Mouse (Mus musculus) lung, postnatal 25 days (tissue): ENCODE measurements around the gene Morn1.

Source experiments
- DNase-seq: peaks from one replicate; pipeline ENCODE4 v3.0.0; 2022; ENCODE audit warnings: low spot score

The Morn1 gene

DNA sequence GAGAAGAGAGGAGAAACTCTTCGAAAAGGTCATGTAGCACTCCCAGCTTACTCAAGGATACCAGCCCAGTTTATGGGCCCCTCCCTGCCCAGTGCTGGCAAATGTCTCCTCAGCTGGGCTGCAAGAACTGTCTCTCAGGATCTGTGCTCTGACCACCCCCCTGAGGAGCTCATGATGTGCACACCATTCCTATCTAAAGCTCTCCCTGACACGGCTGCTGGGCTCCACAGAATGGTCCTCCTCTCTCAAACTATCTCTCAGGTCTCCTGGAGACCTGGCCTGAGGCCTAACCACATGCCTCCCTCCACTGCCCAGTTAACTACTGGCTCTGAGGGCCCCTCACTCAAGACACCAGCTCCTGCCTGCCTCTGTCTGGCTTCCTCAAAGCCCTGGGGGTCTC lies 53.8 kb downstream of the Morn1 start:
- DNase-seq = no peak

DNA sequence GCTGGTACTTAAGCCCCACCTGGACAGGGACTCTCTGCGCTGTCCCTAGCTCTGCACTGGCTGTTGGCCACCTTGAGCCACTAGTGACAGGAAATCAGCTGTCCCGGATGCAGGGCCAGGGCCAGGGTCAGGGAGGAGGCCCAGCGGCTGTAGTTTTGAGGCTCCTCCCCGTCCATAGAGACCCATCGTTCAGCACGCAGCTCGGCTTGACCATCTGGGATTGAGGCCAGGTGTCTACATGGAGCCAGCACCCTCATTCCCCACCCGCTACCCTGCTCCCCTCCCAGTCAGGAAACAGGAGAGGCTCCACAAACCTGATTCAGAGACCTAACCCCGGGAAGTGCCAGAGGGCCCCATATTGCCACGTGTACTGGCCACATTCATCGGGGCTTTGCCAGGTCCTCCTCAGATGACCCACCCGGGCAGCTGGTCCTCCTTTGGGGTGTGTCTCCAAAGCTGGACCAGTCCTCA lies 54.5 kb downstream of the Morn1 start:
- DNase-seq = peak; percentile 70

DNA sequence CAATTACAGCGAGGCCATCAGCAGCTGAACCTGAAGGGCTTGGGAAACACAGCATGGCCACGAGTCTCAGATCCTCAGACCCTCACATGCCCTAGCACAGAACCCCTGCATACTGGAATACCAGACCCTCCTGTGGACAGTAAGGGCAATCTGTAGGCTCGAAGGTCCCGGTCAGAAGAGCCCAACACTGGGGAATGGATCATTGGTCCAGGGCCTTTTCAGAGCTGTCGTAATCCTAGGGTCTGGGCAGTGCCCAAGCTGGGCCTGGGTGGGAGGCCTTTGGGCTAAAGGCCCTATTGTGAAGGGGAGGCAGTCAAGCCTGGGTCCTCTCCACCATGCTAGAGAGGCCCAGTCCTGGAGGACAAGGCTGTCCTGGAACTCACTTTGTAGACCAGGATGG lies 56.5 kb downstream of the Morn1 start:
- no peak for DNase-seq

DNA sequence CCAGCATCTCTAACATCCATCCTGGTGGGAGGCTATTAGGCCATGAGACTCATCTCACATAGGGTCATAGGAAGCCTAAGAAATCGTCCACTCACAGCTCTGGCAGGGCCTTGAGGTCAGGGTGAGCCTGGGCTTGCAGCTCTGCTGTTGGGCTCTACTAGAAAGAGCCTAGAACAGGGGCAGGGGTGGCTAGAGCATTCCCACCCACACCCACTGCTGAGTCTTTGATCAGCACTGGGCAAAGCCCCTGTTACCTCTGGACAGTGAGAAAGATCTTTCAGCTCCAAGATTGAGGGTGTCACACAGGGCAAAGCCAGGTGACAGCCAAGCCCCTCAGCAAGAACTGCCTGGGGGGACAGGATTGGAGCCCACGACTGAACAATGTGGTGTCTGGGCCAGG lies 57.0 kb downstream of the Morn1 start:
- no peak for DNase-seq

DNA sequence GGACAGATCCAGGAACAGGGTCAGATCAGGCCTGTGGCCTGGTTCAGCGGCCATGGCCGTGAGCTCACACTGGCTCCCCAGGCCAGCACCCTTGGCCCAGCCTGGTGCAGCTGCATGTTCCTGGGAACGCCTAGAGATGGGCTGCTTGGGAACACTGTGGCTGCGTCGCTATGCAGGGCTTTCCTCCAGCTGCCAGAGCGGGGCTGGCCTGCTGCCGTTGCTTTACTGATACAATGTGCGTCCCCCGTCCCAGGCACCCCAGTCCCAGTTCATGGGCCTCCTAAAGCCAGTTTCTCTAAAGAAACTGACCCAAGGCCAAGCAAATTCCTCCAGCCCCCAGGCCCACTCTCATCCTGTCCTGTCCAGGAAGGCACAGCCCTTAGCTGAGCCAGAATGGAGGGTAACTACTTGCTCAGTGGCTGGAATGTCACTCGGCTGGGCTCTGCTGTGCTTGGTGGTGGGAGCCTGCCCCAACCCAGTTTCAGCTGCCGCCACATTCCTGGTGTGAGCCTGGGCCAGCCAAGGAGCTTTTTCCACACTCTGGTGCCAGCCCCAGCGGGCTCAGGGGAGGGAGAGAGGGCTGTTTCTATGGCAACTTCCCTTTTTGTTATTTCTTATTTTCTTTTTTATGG lies 57.6 kb downstream of the Morn1 start:
- peak; percentile 71 for DNase-seq

DNA sequence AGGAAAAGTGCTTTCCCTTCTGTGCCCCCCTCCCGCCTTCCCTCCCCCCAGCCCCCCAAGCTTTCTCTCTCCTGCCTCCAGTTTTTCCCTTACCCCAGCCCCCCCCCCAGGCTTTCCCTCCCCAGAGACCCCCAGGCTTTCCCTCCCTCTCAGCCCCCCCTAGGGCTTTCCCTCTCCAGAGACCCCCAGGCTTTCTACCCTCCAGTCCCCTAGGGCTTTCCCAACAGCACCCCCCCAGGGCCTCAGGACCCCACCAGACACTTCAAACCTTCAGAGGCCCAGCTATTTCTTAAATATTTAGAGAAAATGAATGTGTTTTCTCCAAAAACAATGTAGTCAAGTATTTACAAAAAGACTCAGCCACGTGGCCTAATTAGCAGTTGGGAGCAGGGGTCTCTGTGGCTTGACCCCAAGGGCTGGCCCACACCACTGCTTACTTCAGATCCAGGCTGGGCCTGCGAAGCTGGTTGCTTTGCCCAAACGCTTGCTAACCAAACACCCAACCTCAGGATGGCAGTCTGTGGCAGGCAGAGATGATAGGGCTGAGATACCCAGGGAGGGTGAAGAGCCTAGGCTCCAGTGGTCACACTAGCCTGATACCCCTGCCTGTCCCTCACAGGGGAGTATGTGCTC lies 58.3 kb downstream of the Morn1 start:
- DNase-seq = no peak

DNA sequence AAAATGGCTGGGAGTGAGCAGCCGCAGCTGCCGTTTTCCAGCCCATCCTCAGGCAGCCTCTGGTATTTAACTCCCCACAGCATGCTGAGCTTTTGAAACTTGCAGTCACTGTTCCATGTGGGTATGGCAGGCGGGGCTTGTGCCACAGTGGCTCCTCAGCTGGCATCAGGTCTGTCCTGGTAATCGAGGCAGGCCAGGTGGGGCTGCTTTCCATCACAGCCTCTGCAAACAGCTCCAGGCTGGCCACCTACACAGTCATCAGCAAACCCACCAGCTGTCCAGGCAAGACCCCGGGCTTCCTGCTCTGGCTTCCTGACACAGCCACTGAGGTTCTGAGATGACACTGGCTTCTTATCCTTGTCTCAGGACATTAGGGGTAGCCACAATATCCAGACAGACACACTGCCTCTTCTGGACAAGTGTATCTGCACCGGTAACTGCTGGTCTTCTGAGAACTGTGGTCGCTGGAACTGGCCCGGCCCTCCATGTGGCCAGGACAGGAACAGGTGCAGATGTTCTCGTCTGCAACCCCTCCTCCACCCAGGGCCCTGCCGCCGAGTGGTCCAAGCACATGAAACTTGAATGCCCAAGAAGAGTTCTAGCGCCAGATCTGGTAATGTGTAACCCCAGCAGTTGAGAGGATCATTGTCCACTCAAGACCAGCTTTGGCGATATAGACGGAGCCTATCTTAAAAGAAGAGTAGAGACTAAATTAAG lies 59.9 kb downstream of the Morn1 start:
- DNase-seq = no peak

DNA sequence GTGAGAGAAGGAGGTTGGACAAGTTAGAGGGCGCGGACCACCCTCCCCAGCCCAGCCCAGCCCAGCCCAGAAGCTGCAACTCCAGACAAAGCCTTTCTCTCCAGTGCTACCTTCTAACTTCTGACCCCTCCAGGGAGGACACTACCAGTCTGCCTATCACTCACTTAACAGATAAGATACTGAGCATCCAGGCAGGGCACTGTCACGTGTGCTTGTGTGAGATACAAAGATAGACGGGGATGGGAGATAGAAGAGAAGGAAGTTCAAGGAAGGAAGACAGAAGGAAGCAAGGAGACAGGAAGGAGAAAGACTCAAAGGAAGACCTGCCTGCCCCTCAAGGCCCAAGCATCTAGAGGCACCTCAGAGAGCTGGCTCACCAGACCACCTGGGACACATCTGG lies 62.1 kb downstream of the Morn1 start:
- DNase-seq = no peak

DNA sequence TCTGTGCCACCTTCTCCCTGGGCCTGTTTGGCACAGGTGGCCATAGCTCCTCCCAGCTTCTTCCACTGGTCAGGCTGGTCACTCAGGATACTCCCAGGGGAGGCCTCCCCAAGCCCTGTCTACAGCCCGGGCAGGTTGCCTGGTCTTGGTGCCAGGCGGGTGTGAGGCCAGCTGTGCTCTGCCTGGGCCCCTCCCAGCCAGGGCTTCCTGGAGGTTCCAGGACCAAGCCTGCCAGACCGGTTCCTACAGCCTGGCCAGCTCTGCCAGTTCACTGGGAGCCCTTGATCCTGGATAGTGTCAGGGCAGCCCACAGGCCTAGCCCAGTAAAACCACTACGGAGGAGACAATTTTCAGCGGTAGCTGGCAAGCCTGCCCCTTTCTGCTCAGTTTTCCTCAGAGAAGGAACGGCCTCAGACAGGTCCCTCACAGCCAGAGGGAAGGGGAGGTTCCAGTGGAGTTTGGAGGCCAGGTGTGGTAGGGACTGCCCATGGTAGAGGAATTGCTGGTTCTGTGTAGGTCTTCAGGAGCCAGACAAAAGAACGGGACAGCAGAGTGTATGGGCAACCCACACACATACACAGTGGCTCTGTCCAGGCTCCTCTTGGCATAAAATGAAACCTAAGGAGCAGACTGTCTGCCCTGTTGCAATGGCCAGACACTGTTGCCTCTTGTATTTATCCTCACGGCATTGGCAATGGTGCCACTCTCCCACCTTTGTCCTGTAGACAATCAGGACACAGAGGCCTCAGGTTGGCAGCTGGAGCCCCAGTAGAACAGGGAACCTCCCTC lies 62.7 kb downstream of the Morn1 start:
- DNase-seq = peak; percentile 91

DNA sequence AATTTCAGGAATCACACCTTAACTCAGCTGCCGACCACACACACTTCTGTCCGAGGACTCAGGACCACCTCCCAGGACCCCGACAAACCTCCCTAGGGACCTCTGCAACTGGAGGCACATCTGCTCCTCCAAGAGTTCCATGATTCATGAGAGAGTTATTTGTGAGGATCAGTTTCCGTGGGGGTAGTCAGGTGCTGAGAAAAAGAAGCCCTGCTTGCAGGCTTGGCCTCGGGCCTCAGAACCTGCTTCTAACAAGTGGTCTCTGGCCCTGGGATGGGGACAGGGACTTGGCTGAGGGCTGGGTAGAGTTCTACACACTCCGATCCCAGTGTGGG lies 63.5 kb downstream of the Morn1 start:
- DNase-seq = no peak

DNA sequence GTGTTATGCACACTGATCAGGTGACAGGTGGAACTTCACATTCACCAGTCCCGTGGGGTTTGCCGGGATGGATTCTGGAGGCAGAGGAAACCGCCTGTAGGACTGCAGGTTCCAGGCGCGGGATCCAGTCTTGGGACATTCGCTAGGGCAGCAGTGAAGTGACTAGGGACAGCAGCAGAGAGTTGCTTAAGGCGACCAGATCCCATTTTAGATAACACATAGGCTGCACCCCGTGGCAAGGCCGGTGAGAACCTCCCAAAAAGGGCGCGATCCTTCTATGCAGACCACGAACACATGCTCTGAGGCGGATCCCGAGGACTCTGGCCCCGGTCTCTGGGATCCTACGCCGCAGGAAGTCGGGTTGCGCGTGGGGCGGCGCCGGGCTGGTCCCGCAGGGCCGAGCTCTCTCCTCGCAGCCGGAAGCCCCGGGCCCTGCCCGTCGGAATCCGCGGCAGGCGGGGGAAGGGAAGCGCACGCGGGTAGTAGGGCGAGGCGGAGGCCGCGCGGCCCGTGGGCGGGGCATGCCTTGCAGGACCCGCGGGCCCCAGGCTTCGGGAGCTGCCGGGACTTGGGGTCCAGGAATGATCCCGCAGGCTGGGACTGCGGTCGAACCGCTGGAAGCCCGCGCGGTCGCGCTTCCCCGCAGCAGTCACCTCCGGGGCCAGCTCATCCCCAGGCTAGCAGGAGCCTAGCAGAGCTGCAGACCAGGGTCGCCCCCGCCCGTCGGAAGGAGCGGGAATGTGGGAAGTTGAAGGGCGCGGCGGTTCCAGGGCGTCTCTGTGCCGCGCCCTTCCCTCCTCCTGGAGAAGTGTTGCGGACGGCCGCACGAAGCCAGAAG lies 64.1 kb downstream of the Morn1 start:
- DNase-seq = peak; percentile 93

DNA sequence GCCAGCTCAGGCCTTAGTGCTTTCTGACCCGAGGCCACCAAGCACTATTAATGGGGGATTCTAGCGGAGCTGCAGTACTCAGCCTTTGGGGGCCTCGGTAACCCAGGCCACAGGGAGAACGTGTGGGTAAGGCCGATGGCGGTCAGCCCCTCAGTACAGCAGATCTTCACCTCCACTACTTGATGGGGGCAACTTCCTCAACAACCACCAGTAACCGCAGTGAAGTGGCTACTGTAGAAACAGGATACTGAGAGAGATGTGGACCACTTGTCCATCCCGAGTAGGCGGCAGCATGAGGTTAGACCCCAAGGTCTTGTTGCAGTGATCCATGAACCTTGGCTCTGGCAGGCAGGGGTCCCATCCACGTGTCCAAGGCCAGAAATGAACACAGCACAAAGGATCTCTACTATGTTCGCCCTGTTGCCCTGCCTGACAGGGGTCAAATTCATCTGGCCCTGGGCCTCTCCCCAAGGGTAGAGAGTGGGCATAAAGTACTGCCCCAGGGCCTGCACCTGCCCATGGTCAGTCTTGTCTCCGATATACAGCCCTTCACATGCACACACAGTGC lies 64.9 kb downstream of the Morn1 start:
- DNase-seq = no peak

DNA sequence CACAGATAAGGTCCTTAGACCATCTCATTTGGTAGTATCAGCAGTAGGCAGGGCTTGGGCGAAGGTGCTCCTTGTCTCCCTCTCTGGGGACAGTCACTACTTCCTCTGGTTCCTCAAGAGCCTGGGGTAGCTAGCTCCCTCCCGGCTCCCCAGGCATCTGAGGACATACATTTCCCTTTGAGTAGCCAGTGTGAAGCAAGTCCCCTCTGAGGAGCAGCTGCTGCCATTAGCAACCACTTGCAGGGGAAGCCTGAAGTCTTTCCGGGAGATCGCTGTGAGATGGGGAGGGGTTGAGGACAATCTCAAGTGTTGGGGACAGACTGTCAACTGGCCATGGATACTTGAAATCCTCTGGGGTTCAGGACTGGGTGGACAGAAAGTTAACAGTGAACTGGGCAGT lies 65.5 kb downstream of the Morn1 start:
- DNase-seq = no peak

DNA sequence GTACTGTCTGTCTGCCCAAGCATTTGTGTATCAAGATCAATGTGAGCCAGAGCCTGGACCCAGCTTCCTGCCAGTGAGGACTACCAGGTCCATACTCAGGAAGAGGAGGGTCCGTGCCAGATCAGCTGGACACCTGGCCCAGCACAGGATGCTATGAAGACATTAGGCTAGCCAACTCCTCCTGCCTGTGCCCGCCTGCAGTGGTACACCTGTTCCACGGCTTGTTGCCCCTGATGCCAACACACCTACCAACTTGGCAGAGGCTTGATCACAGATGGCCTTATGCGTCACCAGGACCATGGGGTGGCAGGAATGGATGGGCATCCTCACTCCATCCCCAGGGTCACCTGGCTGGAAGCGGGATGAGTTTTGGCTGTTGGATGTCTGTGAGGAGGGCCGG lies 66.1 kb downstream of the Morn1 start:
- DNase-seq = no peak

DNA sequence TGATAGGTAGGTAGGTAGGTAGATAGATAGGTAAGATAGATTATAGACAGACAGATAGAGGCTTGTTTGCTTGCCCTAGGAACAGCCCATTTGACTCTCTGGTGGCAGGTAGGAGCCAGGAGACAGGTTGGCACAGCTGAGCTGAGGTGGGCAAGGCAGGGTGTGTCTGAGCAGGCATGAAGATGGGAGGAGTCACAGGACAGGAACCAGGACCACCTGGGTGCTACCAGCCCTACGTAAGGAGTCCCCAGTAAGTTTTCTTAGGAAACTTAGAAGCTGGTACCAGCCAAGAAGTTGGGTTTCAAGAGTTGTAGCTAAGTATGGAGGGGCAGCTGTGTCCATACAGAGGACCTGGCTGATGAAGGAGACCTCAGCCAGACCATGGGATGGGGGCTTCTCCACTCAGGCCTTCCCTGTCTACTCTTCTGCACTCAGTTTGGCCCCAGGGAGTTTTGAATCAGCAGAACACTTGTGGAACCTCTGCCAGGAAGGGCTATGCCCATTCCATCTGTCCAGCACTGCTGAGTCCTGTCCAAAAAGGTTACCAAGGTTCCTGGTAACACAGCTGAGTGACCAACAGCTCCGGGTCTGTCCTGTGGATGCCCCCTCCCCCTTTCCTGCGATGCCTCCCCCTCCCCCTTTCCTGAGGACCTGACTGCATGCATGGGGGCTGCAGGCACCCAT lies 67.2 kb downstream of the Morn1 start:
- no peak for DNase-seq

DNA sequence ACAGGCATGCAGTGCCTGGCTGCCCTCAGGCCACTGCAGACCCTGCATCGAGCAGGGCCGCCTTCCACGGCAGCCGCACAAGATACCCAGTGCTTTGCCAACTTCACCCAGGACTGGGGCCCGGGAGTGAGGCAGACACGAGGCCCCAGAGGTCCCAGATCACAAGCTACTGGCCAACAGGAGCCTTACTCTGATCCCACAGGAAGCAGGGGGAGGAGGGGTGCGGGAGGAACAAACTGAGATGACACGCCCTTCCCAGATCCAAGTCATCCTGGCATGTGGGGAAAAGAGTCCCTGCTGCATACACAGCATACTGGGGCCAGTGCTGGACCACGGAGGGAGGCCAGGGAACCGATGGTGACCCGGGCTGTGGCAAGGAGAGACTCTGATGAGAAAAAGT lies 68.6 kb downstream of the Morn1 start:
- DNase-seq = peak; percentile 79

DNA sequence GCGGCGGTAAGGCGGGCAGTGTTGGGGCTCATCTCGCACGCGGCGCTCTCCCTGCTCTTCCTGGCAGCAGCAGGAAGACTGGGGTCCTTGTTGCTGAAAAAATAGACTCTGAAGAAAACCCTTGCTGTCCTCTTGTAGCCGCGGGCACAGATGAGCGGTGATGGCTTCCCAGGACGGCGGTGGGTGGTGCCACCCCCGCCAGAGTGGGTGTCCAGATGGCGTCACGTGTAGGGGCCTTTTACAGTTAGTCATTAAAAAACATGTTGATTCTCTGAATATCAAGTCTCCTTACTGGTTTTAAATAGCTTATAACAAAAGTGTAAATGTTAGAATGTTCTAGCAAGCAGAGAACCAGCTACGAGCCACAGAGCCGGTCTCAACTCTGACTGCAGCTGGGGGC lies 70.4 kb downstream of the Morn1 start:
- no peak for DNase-seq

DNA sequence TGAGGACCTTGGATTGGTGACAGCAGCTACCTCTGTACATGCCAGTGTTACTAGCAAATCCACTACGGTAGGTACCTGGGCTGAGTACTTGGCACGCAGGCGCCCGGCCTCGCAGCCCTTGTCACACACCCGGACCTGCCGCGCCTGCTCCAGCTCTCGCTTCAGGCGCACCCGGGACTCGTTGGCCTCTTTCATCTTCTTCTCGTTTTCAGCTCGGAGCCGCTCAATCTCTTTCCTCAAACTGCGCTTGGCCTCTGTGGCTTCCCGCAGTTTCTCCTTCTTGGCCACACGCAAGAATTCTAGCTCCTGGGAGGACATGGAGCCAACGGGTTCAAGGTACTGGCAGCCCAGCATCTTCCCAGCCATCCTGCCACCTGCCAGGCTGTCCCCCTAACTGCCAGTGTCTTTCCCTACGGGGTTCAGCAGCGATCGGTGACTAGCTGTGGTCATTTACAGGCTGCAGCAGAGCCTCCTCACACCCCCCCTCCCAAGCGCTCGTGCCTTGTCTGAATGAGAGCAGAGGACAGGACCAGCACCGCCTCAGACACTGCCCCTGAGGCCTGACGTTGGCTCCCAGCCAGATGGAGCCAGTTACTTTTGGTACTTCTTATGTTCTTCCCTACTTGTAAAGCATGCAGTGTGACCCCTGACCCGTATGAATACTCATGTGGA lies 71.6 kb downstream of the Morn1 start:
- no peak for DNase-seq

DNA sequence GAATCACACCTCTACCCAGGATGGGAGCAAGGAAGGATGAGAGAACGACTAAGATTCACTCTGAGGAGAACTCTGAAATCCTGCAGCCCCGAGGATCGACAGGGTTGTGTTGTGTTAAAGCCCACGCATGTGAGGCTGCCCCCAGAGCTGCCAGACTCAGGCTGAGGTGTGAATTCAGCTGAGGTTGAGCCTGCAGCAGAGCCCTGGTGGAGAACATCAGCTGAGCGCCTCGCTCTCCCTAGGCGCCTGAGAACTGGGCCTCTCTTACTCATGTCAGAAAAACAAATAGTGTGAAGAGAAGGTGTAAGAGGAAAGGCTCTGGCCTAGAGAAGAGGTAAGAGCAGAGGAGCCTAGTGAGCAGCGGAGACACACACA lies 72.2 kb downstream of the Morn1 start:
- no peak for DNase-seq
